Mouse (Mus musculus) heart, postnatal 4 days (tissue): ENCODE measurements around the gene Trp63. TPM values are rescaled to one million over a fixed set of nuclear protein-coding genes. Genes with fewer than 3 reads are reported as not detected.

ENCODE experiments used
- DNase-seq: peaks from one replicate; pipeline ENCODE4 v3.0.0; 2021
- total RNA-seq, 2 experiments: library from RNA; stranded (reverse); gene quantifications; 2 replicates each; pipeline ENCODE4 v1.2.3; 2021

Trp63 gene
- total RNA-seq, 2 experiments from 2014 or later: 1.1 to 2.0 TPM

DNA sequence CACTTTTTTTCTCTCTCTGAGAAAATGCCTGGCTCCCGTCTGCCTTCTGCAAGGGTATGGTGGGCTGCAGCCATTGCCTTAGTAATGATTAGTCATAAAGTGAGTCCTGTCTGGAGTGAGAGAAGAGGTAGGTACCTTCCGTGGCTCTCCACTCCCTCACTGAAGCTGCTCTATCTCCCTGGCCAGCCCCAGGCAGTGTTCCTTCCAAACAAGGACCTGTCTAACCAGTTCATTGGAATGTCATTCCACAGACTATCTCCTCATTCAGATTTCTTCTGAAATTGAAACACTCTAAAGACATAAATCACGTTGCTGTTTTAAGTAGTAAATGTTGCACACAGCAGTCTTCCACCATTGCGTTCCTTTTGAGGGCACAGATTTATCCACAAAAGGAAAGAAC is 96.4 kb downstream of the Trp63 start:
- DNase-seq: no peak

DNA sequence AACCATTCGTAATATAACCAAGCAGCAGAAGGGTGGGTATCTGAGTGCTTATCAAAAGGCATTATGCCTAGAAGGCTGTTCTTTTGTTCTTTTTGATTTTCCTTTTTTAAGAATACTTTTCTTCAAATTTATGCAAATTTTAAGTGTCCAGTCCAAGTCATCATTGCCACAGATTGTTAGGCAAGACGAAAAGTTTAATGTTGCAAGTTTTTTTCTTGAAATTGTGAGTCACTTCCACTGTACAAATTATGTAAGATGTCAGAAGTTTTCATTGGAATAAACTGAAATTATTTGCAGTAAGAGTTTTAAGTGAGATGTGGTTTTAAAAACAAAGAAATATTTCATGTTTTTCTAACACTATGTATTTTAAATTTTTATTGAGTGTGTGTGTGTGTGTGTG is 100.7 kb downstream of the Trp63 start:
- no peak for DNase-seq

DNA sequence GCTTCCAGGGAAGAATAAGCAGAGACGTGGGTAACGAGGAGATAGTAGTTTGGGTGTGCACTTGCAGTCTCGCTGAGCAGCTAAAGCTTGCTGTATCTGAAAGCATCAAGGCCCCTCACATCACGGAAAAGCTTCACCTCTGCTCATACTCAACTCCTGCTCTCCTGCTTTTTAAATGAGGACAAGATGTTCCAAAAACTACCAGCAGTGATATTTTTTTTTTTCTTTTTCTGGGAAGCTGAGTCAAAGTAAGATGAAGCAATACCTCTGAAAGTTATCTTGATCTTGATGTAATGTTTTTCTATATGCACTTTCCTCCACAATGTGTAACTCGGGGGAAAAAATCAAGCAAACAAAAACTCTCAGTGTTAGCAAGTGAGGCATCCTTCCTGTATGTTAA is 102.9 kb downstream of the Trp63 start:
- DNase-seq: no peak

DNA sequence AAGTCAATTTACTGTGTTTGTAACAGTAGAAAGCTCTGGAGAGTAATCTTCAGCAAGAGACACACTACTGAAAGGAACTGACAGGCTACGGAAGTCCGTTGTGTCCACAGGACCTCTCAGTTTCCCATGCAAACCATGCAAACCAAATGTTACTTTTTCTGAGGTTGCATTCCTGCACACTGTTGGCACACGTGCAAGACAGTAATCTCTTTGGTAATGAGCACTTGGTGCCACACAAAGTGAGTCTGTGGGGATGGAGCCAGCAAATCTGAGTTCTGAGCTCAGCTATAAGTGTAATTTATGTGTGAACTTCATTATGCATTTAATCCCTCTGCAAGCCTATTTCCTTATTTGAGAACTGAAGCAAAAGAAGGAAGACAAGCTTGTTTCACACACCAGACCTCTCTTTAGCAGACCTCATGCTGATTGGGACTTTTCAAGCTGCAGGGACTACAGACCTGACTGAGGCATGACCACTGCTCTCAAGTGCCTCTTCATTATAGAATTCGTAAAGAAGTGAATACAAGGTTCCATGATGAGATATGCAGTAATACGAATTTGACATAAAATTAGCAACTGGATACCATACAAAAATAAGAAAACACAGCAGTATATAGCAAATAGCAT is 109.2 kb downstream of the Trp63 start:
- DNase-seq: no peak

DNA sequence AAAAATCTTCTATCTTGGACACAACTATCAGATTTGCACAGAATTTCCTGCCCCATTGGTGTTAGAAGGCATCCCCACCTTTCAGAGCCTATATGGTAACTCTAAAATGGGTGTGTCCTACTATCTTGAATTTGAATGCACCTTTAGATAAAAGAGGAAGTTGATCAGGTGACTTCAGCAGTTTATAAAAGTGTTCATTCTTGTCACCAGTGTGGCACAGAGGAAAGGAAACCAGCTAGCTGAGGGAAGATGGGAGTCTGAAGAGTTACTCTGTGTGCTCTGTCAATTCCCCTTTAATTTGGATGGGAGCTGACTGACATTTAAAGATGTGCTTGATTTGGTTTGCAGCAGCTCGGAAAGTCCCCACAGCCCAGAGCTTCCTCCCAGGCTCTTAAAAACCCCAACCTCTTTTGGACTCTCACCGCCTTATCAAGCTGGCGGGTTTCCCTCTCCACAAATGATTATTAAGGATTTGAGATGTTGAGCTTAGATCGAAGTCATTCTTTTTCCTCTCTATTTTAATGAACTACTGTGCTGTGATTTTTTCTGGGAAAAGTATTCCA is 114.2 kb downstream of the Trp63 start:
- DNase-seq: no peak

DNA sequence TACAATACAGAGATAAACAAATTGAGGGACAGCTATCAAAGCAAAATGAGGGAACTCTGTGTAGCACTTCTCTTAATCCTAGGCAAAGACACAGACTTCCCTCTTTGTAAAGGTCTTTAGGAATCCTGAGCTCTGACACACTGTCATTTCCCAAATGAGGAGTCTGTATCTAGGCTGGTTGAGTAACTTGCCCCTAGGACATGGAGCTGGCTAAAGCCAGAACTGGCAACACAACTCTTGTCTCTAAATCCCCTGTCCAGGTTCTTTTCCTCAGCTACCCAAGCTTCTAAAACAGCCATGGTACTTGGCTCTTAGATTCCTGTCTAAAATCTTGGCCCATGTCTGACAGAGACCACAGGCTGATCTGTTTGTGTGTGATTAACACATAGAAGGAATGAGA is 116.1 kb downstream of the Trp63 start:
- DNase-seq: no peak

DNA sequence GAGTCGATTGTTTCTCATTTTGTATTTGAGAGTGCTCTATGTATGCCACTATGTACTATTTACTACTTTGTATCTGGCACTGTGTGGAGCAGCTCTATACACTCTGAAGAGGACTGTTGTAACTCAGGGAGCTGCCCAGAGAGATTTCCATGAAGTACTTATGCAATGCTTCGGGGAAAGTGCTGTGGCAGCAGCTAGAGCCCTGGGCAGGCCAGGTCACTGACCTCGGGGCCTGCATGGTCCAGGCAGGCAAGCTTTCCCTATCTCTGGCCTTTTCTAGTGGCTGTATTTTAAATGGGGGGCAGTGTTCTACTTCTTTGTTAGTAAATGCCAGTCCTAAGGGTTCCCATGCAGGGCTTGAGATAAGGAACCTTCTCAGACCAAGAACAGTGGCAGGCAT is 121.4 kb downstream of the Trp63 start:
- no peak for DNase-seq

DNA sequence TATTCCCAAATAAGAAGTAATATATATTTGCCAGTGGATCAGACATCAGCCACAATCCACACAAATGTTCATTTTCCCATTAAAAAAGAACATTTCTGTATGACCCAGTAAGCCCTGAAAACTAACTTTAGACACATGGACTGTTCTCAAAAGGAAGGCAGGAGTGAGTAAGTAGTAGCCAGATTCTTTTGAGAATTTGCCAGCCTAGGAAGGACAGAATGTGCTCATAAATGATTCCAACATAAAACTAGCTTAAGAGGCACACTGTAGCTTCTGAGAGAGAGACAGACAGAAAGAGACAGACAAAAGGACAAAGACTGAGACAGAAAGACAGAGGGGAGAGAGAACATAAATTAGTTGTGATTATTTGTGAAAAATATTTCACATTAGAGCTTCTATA is 123.6 kb downstream of the Trp63 start:
- no peak for DNase-seq

DNA sequence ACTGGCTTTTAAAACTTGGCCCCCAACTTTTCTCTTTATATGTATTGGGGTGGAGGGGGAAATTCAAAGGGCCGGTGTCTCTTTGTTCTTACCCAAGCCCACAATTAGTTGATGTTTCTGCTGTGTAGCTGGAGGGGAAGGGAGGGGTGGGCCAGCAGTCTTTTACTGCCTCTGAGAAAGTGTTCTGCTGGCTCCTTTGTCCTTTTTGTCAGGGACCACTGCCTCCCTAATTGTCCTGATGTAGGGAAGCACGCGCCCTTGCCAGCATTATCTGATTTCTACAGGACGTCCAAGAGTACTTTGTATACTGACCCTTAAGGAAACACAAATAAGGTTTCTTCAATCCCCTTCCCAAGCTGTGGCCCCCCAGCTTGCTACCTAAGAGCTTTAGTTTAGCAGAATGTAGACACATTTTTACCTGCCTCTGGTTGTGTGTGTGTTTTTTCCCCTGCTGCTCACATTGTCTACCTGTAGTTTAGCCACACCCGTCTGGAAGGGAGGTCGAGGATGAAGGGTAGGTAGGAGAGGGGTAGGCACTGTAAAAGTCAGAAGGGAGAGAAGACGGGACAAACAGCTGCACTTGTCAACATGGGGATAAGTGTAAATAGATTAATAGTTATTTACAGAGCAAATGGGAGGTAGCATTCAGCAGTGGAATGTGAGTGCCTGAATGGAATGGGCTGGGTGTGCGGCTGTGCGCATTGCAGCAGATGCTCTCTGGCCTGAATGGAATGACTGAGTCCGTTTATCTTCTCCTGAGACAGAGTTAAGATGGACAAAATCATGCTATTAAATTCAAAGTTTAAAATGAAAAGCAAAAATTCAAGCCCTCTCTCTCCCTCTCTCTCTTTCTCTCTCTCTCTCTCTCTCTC is 134.4 kb downstream of the Trp63 start:
- no peak for DNase-seq

DNA sequence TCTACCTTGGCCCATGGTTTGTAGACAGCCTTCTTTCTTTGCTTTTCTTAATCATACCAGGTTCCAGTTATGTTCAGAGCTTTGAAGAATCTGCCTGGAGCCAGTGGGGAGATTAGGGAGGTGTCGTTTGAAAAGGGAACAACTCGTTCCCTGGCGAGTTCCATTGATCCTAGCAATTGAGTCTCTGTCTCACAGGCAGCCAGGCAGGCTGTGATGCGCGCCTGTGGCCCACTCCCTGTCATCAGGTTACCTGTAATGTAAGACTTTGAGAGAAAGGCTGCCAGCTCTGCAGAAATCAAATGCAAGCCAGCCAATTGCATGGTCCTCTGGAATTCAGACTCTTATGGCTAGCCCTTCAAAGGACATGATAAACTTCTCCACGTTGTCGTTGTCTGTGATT is 142.5 kb downstream of the Trp63 start:
- DNase-seq: no peak

DNA sequence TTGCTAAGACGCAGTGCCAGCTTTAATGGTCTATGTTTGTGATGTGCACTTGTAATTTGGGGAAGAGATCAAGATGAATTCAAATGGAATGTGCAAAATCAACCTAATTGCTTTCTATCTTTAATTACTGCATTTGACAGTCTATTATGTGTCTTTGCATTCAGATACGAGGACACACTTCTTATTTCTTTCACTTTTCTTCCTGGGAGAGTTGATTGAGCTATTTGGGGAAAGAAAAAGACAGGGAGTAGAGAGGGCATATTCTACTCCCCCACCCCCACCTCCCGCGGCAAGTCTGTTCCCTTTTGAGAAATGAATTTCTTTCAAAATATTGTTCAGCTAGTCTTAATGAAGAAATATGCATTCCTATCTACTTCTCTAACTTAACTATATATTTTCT is 149.0 kb downstream of the Trp63 start:
- no peak for DNase-seq

DNA sequence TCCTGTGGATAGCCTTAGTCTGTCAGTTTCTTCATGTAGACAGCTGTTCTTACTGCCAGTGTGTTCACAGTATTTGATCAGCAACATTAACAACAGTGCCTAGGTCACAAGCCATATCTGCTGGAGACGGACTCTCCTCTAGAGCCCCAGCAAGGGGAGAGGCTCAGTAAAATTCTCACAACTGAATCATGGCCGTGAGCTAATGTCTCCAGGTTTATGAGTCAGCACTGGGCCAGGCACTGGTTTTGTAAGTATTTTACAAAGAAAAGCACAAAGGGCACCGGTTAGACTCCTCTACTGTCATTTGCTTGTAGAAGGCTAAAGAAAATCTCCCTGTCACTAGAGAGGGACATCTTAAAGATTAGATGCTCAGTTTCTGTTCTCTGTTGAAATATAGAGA is 151.7 kb downstream of the Trp63 start:
- no peak for DNase-seq

DNA sequence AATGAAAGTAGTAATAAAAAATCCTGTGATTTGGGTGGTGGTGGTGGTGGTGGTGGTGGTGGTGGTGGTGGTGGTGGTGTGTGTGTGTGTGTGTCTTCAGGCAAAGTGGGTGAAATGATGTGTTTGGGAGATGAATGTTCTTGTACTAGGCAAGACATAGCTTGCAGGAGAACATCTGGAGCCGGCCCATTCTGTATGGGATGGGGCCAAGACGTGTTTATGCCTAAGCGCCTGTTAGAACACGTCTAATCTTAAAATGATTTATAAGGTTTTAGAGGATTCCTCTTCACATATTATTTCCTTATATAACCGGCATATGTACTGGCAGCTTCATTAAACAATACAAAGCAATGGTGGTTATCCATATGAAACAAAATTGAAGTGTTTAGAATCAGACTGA is 152.2 kb downstream of the Trp63 start:
- no peak for DNase-seq

DNA sequence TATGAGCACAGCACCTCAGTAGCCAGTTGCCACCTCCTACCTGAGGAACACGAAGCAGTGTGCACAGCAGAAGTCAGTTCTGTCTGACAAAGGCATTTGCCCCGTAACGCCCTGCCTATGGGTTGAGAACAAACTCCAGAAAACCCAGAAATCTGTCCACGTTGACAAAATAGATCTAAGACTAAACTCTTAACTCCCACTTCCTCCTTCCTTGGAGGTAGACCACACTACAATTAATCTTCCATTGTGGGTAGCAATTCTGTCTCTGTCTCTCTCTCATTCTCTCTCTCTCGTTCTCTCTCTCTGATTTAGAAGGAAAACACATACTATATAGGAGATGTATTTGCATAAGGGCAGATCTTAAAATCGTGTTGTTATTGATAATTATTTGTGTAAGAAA is 159.4 kb downstream of the Trp63 start:
- DNase-seq: no peak

DNA sequence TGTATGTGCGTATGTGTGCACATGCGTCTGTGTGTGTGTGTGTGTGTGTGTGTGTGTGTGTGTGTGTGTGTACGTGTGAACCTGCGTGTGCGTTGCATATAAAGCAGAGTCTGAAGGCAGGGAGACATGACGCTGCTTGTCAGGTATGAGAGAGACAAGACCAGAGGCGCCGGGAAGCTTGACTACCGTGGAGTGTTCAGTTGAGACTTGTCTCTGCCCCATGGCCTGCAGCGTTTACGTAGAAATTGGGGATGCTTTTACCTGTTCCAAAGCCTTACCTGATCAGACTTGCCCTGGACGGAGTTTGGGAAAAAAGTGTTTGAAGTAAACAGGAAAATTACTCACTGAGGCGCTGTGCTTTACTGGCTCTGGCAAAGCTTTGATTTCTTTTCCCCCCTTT is 160.1 kb downstream of the Trp63 start:
- DNase-seq: no peak

DNA sequence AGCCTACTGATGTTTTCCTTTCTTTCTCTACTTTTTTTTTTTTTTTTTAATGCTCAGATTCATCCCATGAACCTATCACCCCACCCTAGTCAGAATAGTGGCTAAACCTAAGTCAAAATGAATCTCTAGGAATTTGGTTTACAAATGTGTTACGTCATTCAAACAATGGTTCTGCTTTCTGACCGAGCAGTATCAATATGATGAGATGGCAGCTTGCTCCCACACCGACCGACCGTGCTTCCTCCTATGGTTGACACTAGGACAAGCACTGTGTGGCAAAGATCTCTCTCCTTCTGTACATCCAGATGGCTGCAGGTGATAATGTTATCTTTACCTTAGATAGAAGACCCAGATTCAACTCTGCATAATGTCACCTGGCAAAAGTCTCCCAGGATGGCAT is 163.0 kb downstream of the Trp63 start:
- no peak for DNase-seq

DNA sequence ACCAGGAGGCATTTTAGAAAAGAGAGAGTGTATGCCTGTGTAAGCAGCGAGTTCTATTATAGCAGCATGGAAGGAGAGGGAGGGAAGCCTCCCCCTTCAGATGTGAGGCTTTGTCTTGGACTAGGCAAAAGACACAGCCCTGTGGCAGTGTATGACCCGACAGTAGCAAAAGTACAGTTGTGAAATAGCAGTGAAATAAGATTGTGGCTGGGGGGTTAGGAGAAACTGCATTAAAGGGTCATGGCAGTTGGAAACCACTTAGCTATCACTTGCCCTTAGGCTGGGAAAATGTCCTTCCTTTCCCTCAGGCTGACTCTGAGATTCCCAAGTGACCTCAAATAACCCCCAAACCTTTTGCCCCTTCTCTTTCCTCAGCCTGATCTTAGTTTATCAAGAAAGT is 164.9 kb downstream of the Trp63 start:
- no peak for DNase-seq

DNA sequence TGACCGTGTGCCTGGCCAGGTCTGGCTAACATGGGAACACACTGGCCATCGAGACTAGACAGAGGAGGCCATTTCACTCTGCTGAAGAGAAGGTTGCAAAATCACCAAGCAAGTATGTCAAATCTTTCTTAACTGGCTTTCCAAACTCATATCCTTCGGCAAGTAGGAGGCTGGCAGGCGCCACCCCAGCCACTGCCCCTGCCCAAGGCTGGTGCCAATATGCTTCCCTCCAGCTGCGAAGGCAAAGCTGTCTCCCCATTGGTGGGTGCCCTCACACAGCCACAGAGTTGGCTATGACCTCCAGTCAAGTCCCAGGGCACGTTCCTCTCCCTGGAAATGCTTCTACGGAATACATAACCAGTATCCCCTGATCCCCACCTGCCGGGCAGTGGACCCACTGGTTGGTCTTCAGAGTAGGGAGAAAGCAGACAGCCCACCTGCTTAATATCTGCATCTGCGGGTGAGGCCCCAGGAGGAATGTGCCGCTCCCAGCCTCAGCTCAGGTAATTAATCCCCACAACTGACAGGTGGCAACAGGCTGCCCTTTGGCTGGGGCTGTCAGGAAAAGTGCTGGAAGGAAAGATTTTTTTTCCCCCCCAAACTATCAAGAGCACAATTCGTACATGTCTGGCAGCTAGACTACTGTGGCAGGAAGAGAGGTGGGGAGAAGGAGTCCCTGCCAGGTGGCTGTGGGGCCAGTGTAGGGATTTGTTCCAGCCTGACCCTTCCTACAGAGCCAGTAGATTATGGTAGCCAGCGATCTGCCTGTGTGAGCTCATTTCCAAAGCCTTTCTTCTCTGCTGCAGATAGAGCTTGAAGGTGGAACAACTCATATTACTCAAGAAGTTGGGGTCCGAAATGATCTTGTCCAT is 166.3 kb downstream of the Trp63 start:
- DNase-seq: no peak

DNA sequence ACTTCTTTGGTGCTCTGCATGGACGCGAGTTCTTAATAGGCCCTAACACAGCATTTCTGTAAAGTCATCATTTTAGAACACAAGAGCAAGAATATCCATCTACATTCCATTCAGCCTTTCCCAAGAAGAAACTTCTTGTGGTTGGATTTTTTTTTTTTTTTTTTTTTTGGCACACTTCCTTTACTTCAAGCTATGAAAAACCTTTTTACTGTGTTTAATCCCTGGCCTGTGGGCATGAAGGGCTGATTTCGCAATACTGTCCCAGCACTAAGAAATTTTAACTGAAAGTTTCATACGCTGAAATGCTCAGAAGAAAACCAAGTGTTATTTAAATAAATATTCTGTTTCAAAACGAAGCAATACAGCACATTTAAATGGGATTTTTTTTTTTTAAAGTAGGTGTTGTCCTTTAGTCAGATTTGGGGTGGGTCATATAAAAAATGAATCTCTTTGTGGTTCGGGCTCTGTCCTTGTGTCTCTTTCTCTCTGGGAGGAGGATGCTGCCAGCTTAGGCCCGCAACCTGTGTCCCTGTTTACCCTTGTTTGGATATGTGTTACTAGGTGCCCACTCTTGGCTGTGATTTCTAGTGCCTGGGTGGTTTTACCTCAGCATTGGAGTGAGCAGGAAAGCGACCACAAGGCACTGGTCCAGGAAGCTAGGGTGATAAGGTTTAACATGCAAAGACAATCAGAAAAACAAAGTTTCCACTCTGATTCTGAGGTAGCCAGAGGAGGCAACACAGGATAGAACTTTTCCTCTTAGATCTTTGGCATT is 177.4 kb downstream of the Trp63 start:
- DNase-seq: peak; percentile 7

DNA sequence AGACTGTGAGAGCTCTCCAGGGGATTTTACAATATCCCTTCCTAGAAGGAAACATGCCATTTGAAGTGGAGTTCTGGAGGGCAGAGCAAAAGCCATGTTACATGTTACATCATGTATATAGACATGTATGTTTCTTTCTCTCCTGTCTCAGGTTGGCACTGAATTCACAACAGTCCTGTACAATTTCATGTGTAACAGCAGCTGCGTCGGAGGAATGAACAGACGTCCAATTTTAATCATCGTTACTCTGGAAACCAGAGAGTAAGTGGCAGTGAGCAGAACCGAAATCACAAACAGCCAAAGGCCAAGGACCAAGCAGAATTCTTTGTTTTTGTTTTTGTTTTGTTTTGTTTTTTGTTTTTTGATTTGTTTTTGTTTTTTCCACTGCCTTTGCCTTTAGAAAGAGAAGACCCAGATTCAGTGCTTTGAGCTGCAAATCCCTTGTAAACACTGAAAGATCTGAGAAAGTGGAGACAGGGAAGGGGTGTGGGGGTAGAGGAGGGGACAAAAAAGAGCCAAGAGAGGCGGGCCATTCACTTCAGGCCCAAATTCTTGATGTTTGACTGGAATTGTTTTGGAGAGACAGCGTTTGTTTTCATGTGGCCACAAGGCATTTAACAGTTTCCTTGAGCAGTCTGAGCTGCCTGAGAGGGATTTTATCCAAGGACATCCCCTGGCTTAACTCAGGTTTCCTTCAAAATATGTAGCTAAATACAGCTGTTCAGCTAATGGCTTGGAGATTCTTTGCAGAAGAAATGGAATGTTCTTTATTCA is 181.7 kb downstream of the Trp63 start:
- DNase-seq: peak; percentile 8

DNA sequence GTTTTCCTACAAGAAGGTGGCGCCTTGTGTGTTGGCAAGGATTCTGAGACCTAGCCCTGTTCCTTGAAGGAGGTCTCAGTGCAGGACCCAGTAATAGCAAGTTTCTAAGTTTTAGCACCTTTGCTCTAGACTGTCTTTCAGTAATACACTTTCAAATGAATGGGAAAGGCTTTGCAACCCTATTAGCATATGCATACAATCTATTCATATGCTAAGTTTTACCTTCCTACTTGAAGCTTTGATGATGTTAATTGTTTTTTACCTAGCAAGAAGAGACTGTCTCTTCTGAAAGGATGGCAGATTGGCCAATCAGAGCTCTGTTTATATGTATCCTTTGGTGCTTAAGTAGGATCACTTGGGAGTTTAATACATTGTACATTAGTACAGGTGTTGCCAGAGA is 187.9 kb downstream of the Trp63 start:
- DNase-seq: no peak
